Mouse (Mus musculus) myocyte (in vitro differentiated cells): ENCODE measurements at regions not wholly inside any gene's neighbourhood (a gene's known extent, or its start where the extent isn't known, plus 50 kb on each side); places are given as distances from the start of the nearest gene placed in this dataset.

Experiments
- H3K27me3 ChIP-seq: one replicate; pipeline ENCODE4 v1.6.1; 2011; ENCODE audit not compliant: control insufficient read depth, insufficient read depth, insufficient read length
- H3K36me3 ChIP-seq: one replicate; pipeline ENCODE4 v1.6.1; 2011; ENCODE audit not compliant: control insufficient read depth, insufficient read depth
- H3K4me2 ChIP-seq: one replicate; pipeline ENCODE4 v1.6.1; 2011; ENCODE audit warnings: low read depth, control low read depth
- H3K4me3 ChIP-seq: one replicate; pipeline ENCODE4 v1.5.1; 2011; ENCODE audit warnings: mild to moderate bottlenecking, control low read depth, moderate library complexity
- H3K79me2 ChIP-seq: one replicate; pipeline ENCODE4 v1.6.1; 2011; ENCODE audit not compliant: control insufficient read depth, insufficient read depth
- H3ac ChIP-seq: one replicate; pipeline ENCODE4 v1.6.1; 2011; ENCODE audit not compliant: control insufficient read depth, insufficient read length
- CEBPB ChIP-seq: IDR thresholded peaks from 2 replicates; pipeline ENCODE4 v1.6.1; 2011; ENCODE audit warnings: mild to moderate bottlenecking, moderate library complexity; ENCODE audit not compliant: poor library complexity, insufficient read depth, severe bottlenecking
- E2F4 ChIP-seq: IDR thresholded peaks from one replicate; pipeline ENCODE4 v1.6.1; 2011; ENCODE audit warnings: mild to moderate bottlenecking, control low read depth, moderate library complexity; ENCODE audit not compliant: insufficient read depth
- MAX ChIP-seq: IDR thresholded peaks from one replicate; pipeline ENCODE4 v1.6.1; 2011; ENCODE audit warnings: low read depth, mild to moderate bottlenecking, control low read depth
- MYOD1 ChIP-seq, 3 experiments: IDR thresholded peaks; one replicate each; pipeline ENCODE4 v1.6.1; 2011; ENCODE audit warnings: control low read depth in 2 of 3, low read depth in 2 of 3, mild to moderate bottlenecking in 2 of 3, moderate library complexity in 1 of 3; ENCODE audit not compliant: insufficient read length in 2 of 3, control insufficient read depth in 1 of 3
- MYOG ChIP-seq, 3 experiments: IDR thresholded peaks; one replicate each; pipeline ENCODE4 v1.6.1; 2011; ENCODE audit warnings: control low read depth in 2 of 3, low read depth in 2 of 3, mild to moderate bottlenecking in 2 of 3; ENCODE audit not compliant: insufficient read length in 2 of 3, control insufficient read depth in 1 of 3, insufficient read depth in 1 of 3
- POLR2A ChIP-seq: IDR thresholded peaks from one replicate; pipeline ENCODE4 v1.6.1; 2011; ENCODE audit warnings: low read depth, mild to moderate bottlenecking, control low read depth, moderate library complexity; ENCODE audit not compliant: insufficient read length
- POLR2AphosphoS2 ChIP-seq: IDR thresholded peaks from one replicate; pipeline ENCODE4 v1.6.1; 2011; ENCODE audit warnings: low read depth, control low read depth; ENCODE audit not compliant: insufficient read length
- REST ChIP-seq: IDR thresholded peaks from one replicate; pipeline ENCODE4 v1.6.1; 2011; ENCODE audit warnings: mild to moderate bottlenecking, control low read depth, moderate library complexity; ENCODE audit not compliant: insufficient read depth, insufficient read length
- SRF ChIP-seq: IDR thresholded peaks from one replicate; pipeline ENCODE4 v1.6.1; 2011; ENCODE audit warnings: low read depth; ENCODE audit not compliant: control insufficient read depth, insufficient read length
- TCF12 ChIP-seq: IDR thresholded peaks from one replicate; pipeline ENCODE4 v1.6.1; 2011; ENCODE audit warnings: mild to moderate bottlenecking, control low read depth; ENCODE audit not compliant: poor library complexity, insufficient read depth, severe bottlenecking
- TCF3 ChIP-seq: IDR thresholded peaks from one replicate; pipeline ENCODE4 v1.6.1; 2011; ENCODE audit warnings: low read depth, control low read depth; ENCODE audit not compliant: insufficient read length
- USF1 ChIP-seq: IDR thresholded peaks from one replicate; pipeline ENCODE4 v1.6.1; 2011; ENCODE audit warnings: low read depth, mild to moderate bottlenecking, control low read depth, moderate library complexity

GRCm38 (mm10) chrX:23499320-23499719, 134.4 kb upstream of the Klhl13 start:
- no peak overlapping the region for H3K4me2 ChIP-seq
- no peak overlapping the region for H3ac ChIP-seq
- TF ChIP-seq TCF12 = no peak
- TF ChIP-seq USF1 = no peak
- no peak for TF ChIP-seq SRF
- H3K36me3 ChIP-seq = no peaks in the 10 kb centered on the region
- no peak overlapping the region for H3K4me3 ChIP-seq
- no peaks in the 10 kb centered on the region for H3K27me3 ChIP-seq
- no peaks in the 10 kb centered on the region for H3K79me2 ChIP-seq

GRCm38 (mm10) chrX:23495199-23495598, 130.3 kb upstream of the Klhl13 start:
- Histone ChIP-seq H3K79me2 (no peaks in the 10 kb centered on the region), H3K27me3 (no peaks in the 10 kb centered on the region), H3ac (no peak overlapping the region), H3K4me2 (no peak overlapping the region), H3K4me3 (no peak overlapping the region), H3K36me3 (no peaks in the 10 kb centered on the region)
- TF ChIP-seq MYOG (IDR thresholded peaks at IDR 0.05; ENCODE audit: control insufficient read depth in 1 of 3, insufficient read depth in 1 of 3, insufficient read length in 2 of 3, low read depth in 2 of 3) (peak in 1 of 3 experiments; percentile 52), USF1 (no peak), MYOD1 (IDR thresholded peaks at IDR 0.05; ENCODE audit: control insufficient read depth in 1 of 3, insufficient read length in 2 of 3, low read depth in 2 of 3) (peak in 2 of 3 experiments; percentile 3 to 68)

GRCm38 (mm10) chrX:23476868-23477267, 112.0 kb upstream of the Klhl13 start:
- Histone ChIP-seq H3K36me3 (no peaks in the 10 kb centered on the region), H3K27me3 (no peaks in the 10 kb centered on the region)

GRCm38 (mm10) chrX:23466031-23466430, 101.1 kb upstream of the Klhl13 start:
- Histone ChIP-seq H3K27me3 (no peaks in the 10 kb centered on the region), H3K4me2 (no peak overlapping the region), H3ac (no peak overlapping the region), H3K4me3 (no peak overlapping the region), H3K79me2 (no peaks in the 10 kb centered on the region), H3K36me3 (no peaks in the 10 kb centered on the region)
- no peak for TF ChIP-seq TCF12
- no peak for TF ChIP-seq MAX
- TF ChIP-seq E2F4 = no peak
- no peak for TF ChIP-seq TCF3
- TF ChIP-seq USF1 = no peak
- no peak for TF ChIP-seq POLR2AphosphoS2
- TF ChIP-seq REST = no peak
- TF ChIP-seq CEBPB = no peak
- TF ChIP-seq MYOD1 (IDR thresholded peaks at IDR 0.05; ENCODE audit: control insufficient read depth in 1 of 3, insufficient read length in 2 of 3, low read depth in 2 of 3) = no peak
- no peak for TF ChIP-seq MYOG (IDR thresholded peaks at IDR 0.05; ENCODE audit: control insufficient read depth in 1 of 3, insufficient read depth in 1 of 3, insufficient read length in 2 of 3, low read depth in 2 of 3)

More at GRCm38 (mm10) chrX:23476868-23477267, 112.0 kb upstream of the Klhl13 start:
- TF ChIP-seq POLR2AphosphoS2 (no peak), TCF3 (no peak), MYOG (IDR thresholded peaks at IDR 0.05; ENCODE audit: control insufficient read depth in 1 of 3, insufficient read depth in 1 of 3, insufficient read length in 2 of 3, low read depth in 2 of 3) (no peak), REST (no peak), MYOD1 (IDR thresholded peaks at IDR 0.05; ENCODE audit: control insufficient read depth in 1 of 3, insufficient read length in 2 of 3, low read depth in 2 of 3) (no peak), USF1 (no peak), TCF12 (no peak), POLR2A (no peak)
- Histone ChIP-seq H3K79me2 (no peaks in the 10 kb centered on the region), H3K4me2 (no peak overlapping the region), H3ac (no peak overlapping the region), H3K4me3 (no peak overlapping the region)

GRCm38 (mm10) chrX:23453616-23454015, 88.7 kb upstream of the Klhl13 start:
- no peak overlapping the region for H3ac ChIP-seq
- H3K36me3 ChIP-seq = no peaks in the 10 kb centered on the region
- H3K79me2 ChIP-seq = no peaks in the 10 kb centered on the region
- no peak overlapping the region for H3K4me3 ChIP-seq
- no peak overlapping the region for H3K4me2 ChIP-seq
- H3K27me3 ChIP-seq = no peaks in the 10 kb centered on the region
- TF ChIP-seq E2F4 = no peak
- no peak for TF ChIP-seq MYOD1 (IDR thresholded peaks at IDR 0.05; ENCODE audit: control insufficient read depth in 1 of 3, insufficient read length in 2 of 3, low read depth in 2 of 3)
- no peak for TF ChIP-seq MAX
- TF ChIP-seq SRF = no peak
- no peak for TF ChIP-seq TCF3
- TF ChIP-seq TCF12 = no peak
- no peak for TF ChIP-seq POLR2AphosphoS2
- TF ChIP-seq USF1 = no peak
- no peak for TF ChIP-seq REST

DNA sequence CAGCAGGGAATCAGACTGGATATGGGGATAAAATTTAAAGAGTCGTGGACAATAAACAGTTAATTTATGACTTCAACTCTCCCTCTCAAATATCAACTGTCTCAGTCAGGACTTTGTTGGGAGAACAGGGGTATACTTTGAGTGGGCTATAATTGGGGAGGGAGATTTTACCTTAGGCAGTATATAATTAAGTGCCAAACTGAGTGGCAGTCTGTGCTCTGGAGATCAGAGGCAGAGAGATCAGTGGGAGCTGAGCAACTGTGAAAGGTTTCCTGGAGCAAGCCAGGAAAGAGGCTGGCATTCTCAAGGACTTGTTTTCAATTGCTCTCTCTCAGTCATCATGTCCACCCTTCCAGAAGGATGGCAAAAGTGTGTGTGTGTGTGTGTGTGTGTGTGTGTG, 57.9 kb upstream of the Klhl13 start:
- no peak for TF ChIP-seq E2F4
- TF ChIP-seq MYOG (IDR thresholded peaks at IDR 0.05; ENCODE audit: control insufficient read depth in 1 of 3, insufficient read depth in 1 of 3, insufficient read length in 2 of 3, low read depth in 2 of 3) = no peak
- no peak for TF ChIP-seq MAX
- TF ChIP-seq MYOD1 (IDR thresholded peaks at IDR 0.05; ENCODE audit: control insufficient read depth in 1 of 3, insufficient read length in 2 of 3, low read depth in 2 of 3) = no peak
- TF ChIP-seq TCF12 = no peak
- no peak overlapping the region for H3ac ChIP-seq
- H3K79me2 ChIP-seq = no peaks in the 10 kb centered on the region
- no peak overlapping the region for H3K4me2 ChIP-seq
- no peaks in the 10 kb centered on the region for H3K36me3 ChIP-seq
- H3K4me3 ChIP-seq = no peak overlapping the region
- no peaks in the 10 kb centered on the region for H3K27me3 ChIP-seq
